In genomic region chr7:124868133-124868603, GRCm38 (mm10) we compare ENCODE assay signal across 8 mouse cellular contexts.
DNase-seq lines count a peak whose midpoint lies in the region; ATAC-seq lines count a peak whose summit lies in the region.

No protein-coding gene starts in this region.

- H3K27ac ChIP-seq in heart, embryonic 10.5 days: no peak overlapping the region
- no peak overlapping the region for H3K27ac ChIP-seq in heart, embryonic 12.5 days (ENCODE audit: poor library complexity, severe bottlenecking)
- H3K27ac ChIP-seq in stomach, embryonic 14.5 days (ENCODE audit: low read length): peak overlapping the region; percentile 71
- no peak overlapping the region for H3K27ac ChIP-seq in liver, embryonic 11.5 days (ENCODE audit: low read depth, low read length)

- no peak overlapping the region for H3K4me2 ChIP-seq in heart, embryonic 12.5 days
- no peak overlapping the region for H3K4me2 ChIP-seq in stomach, embryonic 14.5 days (replicated peaks; ENCODE audit: low read depth, low read length)
- no peak overlapping the region for H3K4me2 ChIP-seq in liver, embryonic 11.5 days

- H3K4me1 ChIP-seq in heart, embryonic 10.5 days: no peaks in the 10 kb centered on the region
- H3K4me1 ChIP-seq in heart, embryonic 12.5 days (replicated peaks): no peaks in the 10 kb centered on the region
- 0 out of 2 replicates have a peak, but pooled peaks cover 7% of the 10 kb centered on the region for H3K4me1 ChIP-seq in stomach, embryonic 14.5 days (ENCODE audit: control insufficient read depth, insufficient read depth, low read length)
- H3K4me1 ChIP-seq in liver, embryonic 11.5 days (replicated peaks; ENCODE audit: control insufficient read depth, insufficient read depth, low read length): no peaks in the 10 kb centered on the region

- DNase-seq in heart, adult 11 months: peak; percentile 93
- no peak for DNase-seq in heart, embryonic 10.5 days (ENCODE audit: low spot score)
- DNase-seq in cerebellum, adult 8-10 months: peak; percentile 19
- peak; percentile 52 to 58 for DNase-seq in kidney, postnatal 36 days
- DNase-seq in layer of hippocampus, adult 11-12 months (ENCODE audit: low spot score): no peak
- DNase-seq in liver, embryonic 11.5 days (ENCODE audit: low spot score): no peak

- no peaks in the 10 kb centered on the region for H3K36me3 ChIP-seq in heart, embryonic 10.5 days
- H3K36me3 ChIP-seq in heart, embryonic 12.5 days: no peaks in the 10 kb centered on the region
- H3K36me3 ChIP-seq in stomach, embryonic 14.5 days (ENCODE audit: control insufficient read depth, insufficient read depth, low read length): no peaks in the 10 kb centered on the region
- no peaks in the 10 kb centered on the region for H3K36me3 ChIP-seq in liver, embryonic 11.5 days (ENCODE audit: control insufficient read depth, insufficient read depth, low read length)

- WGBS in heart, embryonic 10.5 days: 57% methylated on average over 6 of the region's 6 CpGs
- WGBS in heart, embryonic 12.5 days: 50% methylated on average over 6 of the region's 6 CpGs
- 44% methylated on average over 6 of the region's 6 CpGs for WGBS in stomach, embryonic 14.5 days
- 57% methylated on average over 6 of the region's 6 CpGs for WGBS in liver, embryonic 11.5 days

- H3K9me3 ChIP-seq in heart, embryonic 10.5 days: no peaks in the 10 kb centered on the region
- no peaks in the 10 kb centered on the region; the same call in 1 of the 2 replicates for H3K9me3 ChIP-seq in heart, embryonic 12.5 days (replicated peaks)
- H3K9me3 ChIP-seq in stomach, embryonic 14.5 days (ENCODE audit: control insufficient read depth, low read depth, low read length): no peaks in the 10 kb centered on the region
- no peaks in the 10 kb centered on the region for H3K9me3 ChIP-seq in liver, embryonic 11.5 days (ENCODE audit: control insufficient read depth, low read length)

- peak; percentile 42 for ATAC-seq in heart, embryonic 12.5 days (ENCODE audit: insufficient number of reproducible peaks, low FRiP score)
- peak; percentile 78; the same call in 1 of the 2 replicates for ATAC-seq in stomach, embryonic 14.5 days (ENCODE audit: insufficient number of reproducible peaks, insufficient read depth, low FRiP score, low read depth)
- ATAC-seq in liver, embryonic 11.5 days (replicated peaks; ENCODE audit: low FRiP score): no peak

- H3K4me3 ChIP-seq in heart, embryonic 10.5 days: no peak overlapping the region
- no peak overlapping the region for H3K4me3 ChIP-seq in heart, embryonic 12.5 days
- no peak overlapping the region for H3K4me3 ChIP-seq in stomach, embryonic 14.5 days (ENCODE audit: low read depth, low read length)
- H3K4me3 ChIP-seq in liver, embryonic 11.5 days (ENCODE audit: low read depth, low read length): no peak overlapping the region

- H3K27me3 ChIP-seq in heart, embryonic 10.5 days (ENCODE audit: insufficient read depth, poor library complexity, severe bottlenecking): no peaks in the 10 kb centered on the region
- H3K27me3 ChIP-seq in heart, embryonic 12.5 days (replicated peaks): no peaks in the 10 kb centered on the region
- H3K27me3 ChIP-seq in stomach, embryonic 14.5 days (ENCODE audit: control insufficient read depth, insufficient read depth, low read length): no peaks in the 10 kb centered on the region
- no peaks in the 10 kb centered on the region for H3K27me3 ChIP-seq in liver, embryonic 11.5 days (replicated peaks; ENCODE audit: control insufficient read depth, insufficient read depth, low read length)

- no peak overlapping the region for H3K9ac ChIP-seq in heart, embryonic 12.5 days
- no peak overlapping the region for H3K9ac ChIP-seq in stomach, embryonic 14.5 days (replicated peaks; ENCODE audit: low read depth, low read length)
- no peak overlapping the region for H3K9ac ChIP-seq in liver, embryonic 11.5 days (ENCODE audit: low read depth, low read length)

Comparison
In these comparisons a context has a peak if more than half of its experiments do, and no peak if none do; other contexts are left out.
1. DNase-seq: peak in heart, adult 11 months (single experiment), cerebellum, adult 8-10 months (single experiment) and kidney, postnatal 36 days (2 of 2); none in heart, embryonic 10.5 days (single experiment), layer of hippocampus, adult 11-12 months (single experiment) and liver, embryonic 11.5 days (single experiment).